Mouse (Mus musculus): ENCODE data around the gene Cog5. TPM values are rescaled to one million over a fixed set of nuclear protein-coding genes. Genes with fewer than 3 reads are reported as not detected.
A peak's percentile ranks its signal among the peaks of the same experiment; 100 is the strongest.

Gene Cog5
- polyA plus RNA-seq, 1 experiment from 2014 or later = 33.1 TPM

- WGBS = 90% methylated on average over 4 of the region's 4 CpGs
- H3K27ac ChIP-seq (replicated peaks) = no peak overlapping the region
- H3K4me3 ChIP-seq = no peak overlapping the region
- H3K4me1 ChIP-seq (replicated peaks) = no peaks in the 10 kb centered on the region
- no peak for ATAC-seq (ENCODE audit: low read depth)
- no peaks in the 10 kb centered on the region for H3K9me3 ChIP-seq
- H3K27me3 ChIP-seq = no peaks in the 10 kb centered on the region
- no peak overlapping the region for H3K4me2 ChIP-seq
- H3K36me3 ChIP-seq = no peaks in the 10 kb centered on the region
- no peak overlapping the region for H3K9ac ChIP-seq
Measured at GRCm38 (mm10) chr12:31876775-31877174, 222.1 kb downstream of the Cog5 start.

GRCm38 (mm10) chr12:31882736-31883135 lies 228.1 kb downstream of the Cog5 start:
- no peak overlapping the region for H3K4me3 ChIP-seq
- WGBS = 61% methylated on average over 1 of the region's 1 CpGs
- H3K4me2 ChIP-seq = no peak overlapping the region
- peaks cover 17% of the 10 kb centered on the region for H3K36me3 ChIP-seq
- 0 out of 2 replicates have a peak, but pooled peaks cover 3% of the 10 kb centered on the region for H3K4me1 ChIP-seq (replicated peaks)
- no peak overlapping the region for H3K9ac ChIP-seq
- H3K27me3 ChIP-seq = no peaks in the 10 kb centered on the region
- H3K27ac ChIP-seq (replicated peaks) = no peak overlapping the region
- ATAC-seq (ENCODE audit: low read depth) = no peak
- H3K9me3 ChIP-seq = no peaks in the 10 kb centered on the region

- H3K4me3 ChIP-seq = no peak overlapping the region
- 0 out of 2 replicates have a peak, but pooled peaks cover 3% of the 10 kb centered on the region for H3K4me1 ChIP-seq (replicated peaks)
- no peak for ATAC-seq (ENCODE audit: low read depth)
- 0 out of 2 replicates have a peak overlapping the region, but pooled peaks have one; percentile 25 for H3K27ac ChIP-seq (replicated peaks)
- H3K27me3 ChIP-seq = no peaks in the 10 kb centered on the region
- WGBS = 83% methylated on average over 4 of the region's 4 CpGs
- no peak overlapping the region for H3K9ac ChIP-seq
- H3K4me2 ChIP-seq = no peak overlapping the region
- no peaks in the 10 kb centered on the region for H3K9me3 ChIP-seq
- H3K36me3 ChIP-seq = peaks cover 17% of the 10 kb centered on the region
Measured at GRCm38 (mm10) chr12:31884365-31884764, 229.7 kb downstream of the Cog5 start.

- 84% methylated on average over 4 of the region's 4 CpGs for WGBS
- Histone ChIP-seq H3K4me3 (no peak overlapping the region), H3K4me1 (replicated peaks) (0 out of 2 replicates have a peak, but pooled peaks cover 3% of the 10 kb centered on the region), H3K4me2 (no peak overlapping the region), H3K27me3 (no peaks in the 10 kb centered on the region), H3K27ac (replicated peaks) (no peak overlapping the region), H3K36me3 (peaks cover 17% of the 10 kb centered on the region), H3K9ac (no peak overlapping the region), H3K9me3 (no peaks in the 10 kb centered on the region)
- no peak for ATAC-seq (ENCODE audit: low read depth)
Measured at GRCm38 (mm10) chr12:31885084-31885483, 230.4 kb downstream of the Cog5 start.

GRCm38 (mm10) chr12:31885844-31886606 lies 231.4 kb downstream of the Cog5 start:
- Histone ChIP-seq H3K4me1 (replicated peaks) (0 out of 2 replicates have a peak, but pooled peaks cover 6% of the 10 kb centered on the region), H3K4me2 (no peak overlapping the region), H3K9me3 (no peaks in the 10 kb centered on the region), H3K36me3 (peaks cover 17% of the 10 kb centered on the region), H3K9ac (no peak overlapping the region), H3K4me3 (no peak overlapping the region), H3K27ac (replicated peaks) (no peak overlapping the region), H3K27me3 (no peaks in the 10 kb centered on the region)
- no peak for ATAC-seq (ENCODE audit: low read depth)
- WGBS = 94% methylated on average over 11 of the region's 11 CpGs

GRCm38 (mm10) chr12:31890685-31891084 lies 236.0 kb downstream of the Cog5 start:
- H3K9ac ChIP-seq = no peak overlapping the region
- peaks cover 17% of the 10 kb centered on the region for H3K36me3 ChIP-seq
- H3K4me3 ChIP-seq = no peak overlapping the region
- no peak overlapping the region for H3K4me2 ChIP-seq
- H3K27ac ChIP-seq (replicated peaks) = no peak overlapping the region
- H3K9me3 ChIP-seq = no peaks in the 10 kb centered on the region
- WGBS = 65% methylated on average over 6 of the region's 6 CpGs
- ATAC-seq (ENCODE audit: low read depth) = no peak
- H3K27me3 ChIP-seq = no peaks in the 10 kb centered on the region
- H3K4me1 ChIP-seq (replicated peaks) = peaks cover 14% of the 10 kb centered on the region

GRCm38 (mm10) chr12:31892079-31892478 lies 237.4 kb downstream of the Cog5 start:
- no peak overlapping the region for H3K4me2 ChIP-seq
- peaks cover 28% of the 10 kb centered on the region for H3K4me1 ChIP-seq (replicated peaks)
- H3K9ac ChIP-seq = no peak overlapping the region
- no peaks in the 10 kb centered on the region for H3K27me3 ChIP-seq
- no peak overlapping the region for H3K27ac ChIP-seq (replicated peaks)
- no peak overlapping the region for H3K4me3 ChIP-seq
- peaks cover 6% of the 10 kb centered on the region; the same call in 1 of the 2 replicates for H3K36me3 ChIP-seq
- no peak for ATAC-seq (ENCODE audit: low read depth)
- no peaks in the 10 kb centered on the region for H3K9me3 ChIP-seq

- no peak for ATAC-seq (ENCODE audit: low read depth)
- 82% methylated on average over 7 of the region's 7 CpGs for WGBS
- H3K27me3 ChIP-seq = no peaks in the 10 kb centered on the region
- H3K4me1 ChIP-seq (replicated peaks) = peaks cover 35% of the 10 kb centered on the region
- H3K9me3 ChIP-seq = no peaks in the 10 kb centered on the region
- no peak overlapping the region for H3K27ac ChIP-seq (replicated peaks)
- H3K9ac ChIP-seq = no peak overlapping the region
- H3K4me2 ChIP-seq = no peak overlapping the region
- H3K36me3 ChIP-seq = no peaks in the 10 kb centered on the region; the same call in 1 of the 2 replicates
- H3K4me3 ChIP-seq = no peak overlapping the region
Measured at GRCm38 (mm10) chr12:31892771-31893170, 238.1 kb downstream of the Cog5 start.

- H3K27ac ChIP-seq (replicated peaks) = peak overlapping the region; percentile 68; the same call in 1 of the 2 replicates
- peak; percentile 60 for ATAC-seq (ENCODE audit: low read depth)
- no peak overlapping the region for H3K4me2 ChIP-seq
- H3K9ac ChIP-seq = no peak overlapping the region
- peaks cover 37% of the 10 kb centered on the region for H3K4me1 ChIP-seq (replicated peaks)
- no peaks in the 10 kb centered on the region for H3K36me3 ChIP-seq
- 30% methylated on average over 8 of the region's 8 CpGs for WGBS
- no peaks in the 10 kb centered on the region for H3K27me3 ChIP-seq
- no peak overlapping the region for H3K4me3 ChIP-seq
- H3K9me3 ChIP-seq = no peaks in the 10 kb centered on the region
Measured at GRCm38 (mm10) chr12:31895095-31895734, 240.5 kb downstream of the Cog5 start.

GRCm38 (mm10) chr12:31895888-31896287 lies 241.2 kb downstream of the Cog5 start:
- WGBS = 4% methylated on average over 2 of the region's 2 CpGs
- Histone ChIP-seq H3K27ac (replicated peaks) (peak overlapping the region; percentile 68), H3K4me2 (no peak overlapping the region), H3K36me3 (no peaks in the 10 kb centered on the region), H3K4me1 (replicated peaks) (peaks cover 34% of the 10 kb centered on the region), H3K4me3 (no peak overlapping the region), H3K27me3 (no peaks in the 10 kb centered on the region), H3K9ac (no peak overlapping the region), H3K9me3 (no peaks in the 10 kb centered on the region)
- peak; percentile 72; the same call in 1 of the 2 replicates for ATAC-seq (ENCODE audit: low read depth)

GRCm38 (mm10) chr12:31896295-31896694 lies 241.6 kb downstream of the Cog5 start:
- peak overlapping the region; percentile 68 for H3K27ac ChIP-seq (replicated peaks)

GRCm38 (mm10) chr12:31896986-31897385 lies 242.3 kb downstream of the Cog5 start:
- no peaks in the 10 kb centered on the region for H3K36me3 ChIP-seq
- no peaks in the 10 kb centered on the region for H3K27me3 ChIP-seq
- no peak overlapping the region for H3K9ac ChIP-seq
- H3K4me3 ChIP-seq = no peak overlapping the region
- peak; percentile 54 for ATAC-seq (ENCODE audit: low read depth)
- WGBS = 18% methylated on average over 8 of the region's 8 CpGs
- no peaks in the 10 kb centered on the region for H3K9me3 ChIP-seq
- peak overlapping the region; percentile 68; the same call in 1 of the 2 replicates for H3K27ac ChIP-seq (replicated peaks)
- H3K4me1 ChIP-seq (replicated peaks) = peaks cover 34% of the 10 kb centered on the region
- no peak overlapping the region for H3K4me2 ChIP-seq

More at GRCm38 (mm10) chr12:31896295-31896694, 241.6 kb downstream of the Cog5 start:
- peaks cover 34% of the 10 kb centered on the region for H3K4me1 ChIP-seq (replicated peaks)
- no peaks in the 10 kb centered on the region for H3K9me3 ChIP-seq
- no peak overlapping the region for H3K9ac ChIP-seq
- no peaks in the 10 kb centered on the region for H3K36me3 ChIP-seq
- peak; percentile 28; the same call in 1 of the 2 replicates for ATAC-seq (ENCODE audit: low read depth)
- H3K27me3 ChIP-seq = no peaks in the 10 kb centered on the region
- WGBS = 25% methylated on average over 5 of the region's 5 CpGs
- no peak overlapping the region for H3K4me2 ChIP-seq
- H3K4me3 ChIP-seq = no peak overlapping the region
